Mouse (Mus musculus) C2C12 (cell line): Measurements from ENCODE around the gene Tfpt.

ENCODE experiments used
- CEBPB ChIP-seq: IDR thresholded peaks from one replicate; pipeline ENCODE4 v1.6.1; 2011; ENCODE audit warnings: low read depth, mild to moderate bottlenecking, control low read depth, moderate library complexity
- CTCF ChIP-seq: IDR thresholded peaks from one replicate; pipeline ENCODE4 v1.5.1; 2011; ENCODE audit not compliant: control insufficient read depth, insufficient read depth, insufficient read length
- MAX ChIP-seq: IDR thresholded peaks from one replicate; pipeline ENCODE4 v1.6.1; 2011; ENCODE audit warnings: mild to moderate bottlenecking, control low read depth
- MYOD1 ChIP-seq: IDR thresholded peaks from one replicate; pipeline ENCODE4 v1.6.1; 2011; ENCODE audit warnings: low read depth; ENCODE audit not compliant: control insufficient read depth, insufficient read length
- MYOG ChIP-seq: IDR thresholded peaks from one replicate; pipeline ENCODE4 v1.6.1; 2011; ENCODE audit not compliant: control insufficient read depth, insufficient read length; ENCODE audit errors: extremely low read depth
- USF1 ChIP-seq: IDR thresholded peaks from one replicate; pipeline ENCODE4 v1.6.1; 2011; ENCODE audit warnings: low read depth, mild to moderate bottlenecking, control low read depth, moderate library complexity

DNA sequence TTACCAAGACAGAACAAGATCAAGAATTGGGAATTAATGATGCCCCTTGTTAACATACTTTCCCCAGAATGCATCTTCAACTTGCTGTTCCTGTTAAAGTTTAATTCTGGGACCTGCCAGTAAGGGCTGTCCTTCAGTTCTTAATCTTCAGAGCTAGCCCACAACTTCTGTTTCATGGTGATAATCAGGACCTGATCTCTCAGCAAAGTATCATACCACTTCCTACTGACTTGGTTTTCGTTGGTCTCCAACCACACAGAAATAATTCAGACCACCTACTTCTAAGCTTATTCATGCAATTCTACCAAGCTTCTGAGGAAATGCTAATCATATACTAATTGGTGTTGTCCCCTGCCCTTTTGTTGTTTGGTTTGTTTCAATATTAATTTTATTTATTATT lies 57.9 kb downstream of the Tfpt start:
- TF ChIP-seq CTCF = no peak
- TF ChIP-seq MYOD1 = no peak
- TF ChIP-seq USF1 = no peak
- TF ChIP-seq MAX = no peak
- no peak for TF ChIP-seq CEBPB
- no peak for TF ChIP-seq MYOG
